In genomic region chr1:37401687-37402086, GRCm38 (mm10) we compare ENCODE assay signal across 8 mouse cellular contexts. TPM values are rescaled to one million over a fixed set of nuclear protein-coding genes. Genes with fewer than 3 reads are reported as not detected.
DNase-seq lines count a peak whose midpoint lies in the region; ATAC-seq and TF ChIP-seq lines count a peak whose summit lies in the region.

No protein-coding gene starts in this region.

- peak; percentile 80 for TF ChIP-seq RAD21 in CH12.LX (IDR thresholded peaks at IDR 0.05; ENCODE audit: low read depth, low read length)

- ATAC-seq in forebrain, embryonic 16.5 days, result no peak
- no peak for ATAC-seq in lung, embryonic 14.5 days (ENCODE audit: insufficient read depth)

- H3K4me2 ChIP-seq in forebrain, embryonic 16.5 days (ENCODE audit: low read length), result no peak overlapping the region
- no peak overlapping the region for H3K4me2 ChIP-seq in CH12.LX (ENCODE audit: insufficient read depth, low read depth, poor library complexity, severe bottlenecking)
- no peak overlapping the region for H3K4me2 ChIP-seq in lung, embryonic 14.5 days

- WGBS in forebrain, embryonic 10.5 days, result 59% methylated on average over 4 of the region's 4 CpGs
- WGBS in forebrain, embryonic 16.5 days, result 60% methylated on average over 4 of the region's 4 CpGs
- WGBS in lung, embryonic 14.5 days, result 50% methylated on average over 4 of the region's 4 CpGs
- WGBS in small intestine, adult 2 months, result 64% methylated on average over 4 of the region's 4 CpGs

- no peaks in the 10 kb centered on the region for H3K27me3 ChIP-seq in forebrain, embryonic 10.5 days (ENCODE audit: poor library complexity, severe bottlenecking)
- H3K27me3 ChIP-seq in forebrain, embryonic 16.5 days (replicated peaks; ENCODE audit: control insufficient read depth, insufficient read depth, low read length), result no peaks in the 10 kb centered on the region
- no peaks in the 10 kb centered on the region for H3K27me3 ChIP-seq in CH12.LX (replicated peaks)
- no peaks in the 10 kb centered on the region for H3K27me3 ChIP-seq in lung, embryonic 14.5 days (ENCODE audit: insufficient read depth, low read length)
- no peaks in the 10 kb centered on the region for H3K27me3 ChIP-seq in small intestine, adult 2 months (ENCODE audit: control insufficient read depth, insufficient read depth, low read length)

- no peak for TF ChIP-seq EP300 in CH12.LX (IDR thresholded peaks at IDR 0.05; ENCODE audit: low read length)

- H3K4me1 ChIP-seq in forebrain, embryonic 10.5 days, result peaks cover 3% of the 10 kb centered on the region; the same call in 1 of the 2 replicates
- no peaks in the 10 kb centered on the region for H3K4me1 ChIP-seq in forebrain, embryonic 16.5 days (replicated peaks; ENCODE audit: control insufficient read depth, insufficient read depth, low read length)
- peaks cover 9 to 26% of the 10 kb centered on the region in 2 experiments for H3K4me1 ChIP-seq in CH12.LX (ENCODE audit: control insufficient read depth in 1 of 2, insufficient read depth in 2 of 2)
- peaks cover 5% of the 10 kb centered on the region for H3K4me1 ChIP-seq in lung, embryonic 14.5 days (ENCODE audit: insufficient read depth)
- peaks cover 3% of the 10 kb centered on the region; the same call in 1 of the 2 replicates for H3K4me1 ChIP-seq in small intestine, adult 2 months (ENCODE audit: control insufficient read depth, insufficient read depth, insufficient read length, low read length)

- H3K27ac ChIP-seq in forebrain, embryonic 10.5 days, result no peak overlapping the region
- H3K27ac ChIP-seq in forebrain, embryonic 16.5 days (ENCODE audit: low read length), result no peak overlapping the region
- H3K27ac ChIP-seq in CH12.LX (ENCODE audit: insufficient read depth, low read depth), result no peak overlapping the region
- no peak overlapping the region for H3K27ac ChIP-seq in lung, embryonic 14.5 days (ENCODE audit: low read depth)
- no peak overlapping the region for H3K27ac ChIP-seq in small intestine, adult 2 months (ENCODE audit: insufficient read depth, low read depth, low read length)

- H3K4me3 ChIP-seq in forebrain, embryonic 10.5 days, result no peak overlapping the region
- no peak overlapping the region for H3K4me3 ChIP-seq in forebrain, embryonic 16.5 days (replicated peaks; ENCODE audit: low read length)
- H3K4me3 ChIP-seq in CH12.LX (replicated peaks in 1 of 3; ENCODE audit: low read depth in 2 of 3, low read length in 2 of 3, poor library complexity in 1 of 3), result no peak overlapping the region
- H3K4me3 ChIP-seq in lung, embryonic 14.5 days (ENCODE audit: low read depth, low read length), result no peak overlapping the region
- H3K4me3 ChIP-seq in small intestine, adult 2 months (ENCODE audit: low read depth, low read length), result no peak overlapping the region

- TF ChIP-seq POLR2A in CH12.LX (IDR thresholded peaks at IDR 0.05; ENCODE audit: low read depth, low read length), result no peak
- no peak for TF ChIP-seq POLR2A in brain, embryonic 14.5 days (IDR thresholded peaks at IDR 0.05; ENCODE audit: borderline replicate concordance, extremely low read depth, insufficient read depth, insufficient read length, poor library complexity, severe bottlenecking)
- TF ChIP-seq POLR2A in small intestine, adult 2 months (IDR thresholded peaks at IDR 0.05; ENCODE audit: low read depth, low read length), result no peak

- no peak overlapping the region for H3K9ac ChIP-seq in forebrain, embryonic 16.5 days (replicated peaks; ENCODE audit: low read depth, low read length)
- H3K9ac ChIP-seq in CH12.LX (ENCODE audit: insufficient read depth, low read depth), result no peak overlapping the region
- H3K9ac ChIP-seq in lung, embryonic 14.5 days, result no peak overlapping the region

- H3K79me2 ChIP-seq in CH12.LX (replicated peaks; ENCODE audit: control insufficient read depth, extremely low read depth, insufficient read depth, poor library complexity, severe bottlenecking), result no peaks in the 10 kb centered on the region

- dilution Hi-C loops in CH12.LX (cut with MboI; ENCODE audit: extremely low pct_ligation_motif_present, extremely low pct_unique_long_range_greater_than_20kb, low sequenced_read_pairs), result no loop called here

- in situ Hi-C loops in CH12.LX (cut with MboI; ENCODE audit: low pct_ligation_motif_present, low pct_unique_long_range_greater_than_20kb, low sequenced_read_pairs), result loop anchor here (5.0 kb wide), 1 partner anchor 129 kb away; no protein-coding TSS in a partner anchor

- DNase-seq in forebrain, embryonic 10.5 days (ENCODE audit: extremely low spot score, low spot score), result peak; percentile 45
- DNase-seq in CH12.LX (ENCODE audit: extremely low read depth), result peak; percentile 80
- peak; percentile 69 for DNase-seq in brain, embryonic 14.5 days (ENCODE audit: low read depth)
- peak; percentile 69 for DNase-seq in forelimb bud, embryonic 11.5 days (ENCODE audit: low read depth, low spot score)
- peak; percentile 66 to 73 for DNase-seq in kidney, postnatal 25 days
- peak; percentile 77 for DNase-seq in lung, embryonic 14.5 days

- H3K36me3 ChIP-seq in forebrain, embryonic 10.5 days (replicated peaks), result no peaks in the 10 kb centered on the region
- H3K36me3 ChIP-seq in forebrain, embryonic 16.5 days (ENCODE audit: control insufficient read depth, insufficient read depth), result peaks cover 4% of the 10 kb centered on the region
- peaks cover 10 to 52% of the 10 kb centered on the region in 2 experiments for H3K36me3 ChIP-seq in CH12.LX (replicated peaks in 1 of 2; ENCODE audit: control insufficient read depth in 1 of 2, insufficient read depth in 1 of 2, low read length in 1 of 2)
- H3K36me3 ChIP-seq in lung, embryonic 14.5 days (ENCODE audit: insufficient read depth), result no peaks in the 10 kb centered on the region
- H3K36me3 ChIP-seq in small intestine, adult 2 months (ENCODE audit: control insufficient read depth, insufficient read depth, low read length), result peaks cover 52% of the 10 kb centered on the region

- peak; percentile 69 to 87 for TF ChIP-seq CTCF in CH12.LX (conservative IDR thresholded peaks at IDR 0.05 in 1 of 2, IDR thresholded peaks at IDR 0.05 in 1 of 2; ENCODE audit: low read depth in 2 of 2, low read length in 2 of 2)
- peak; percentile 78 for TF ChIP-seq CTCF in brain, embryonic 14.5 days (IDR thresholded peaks at IDR 0.05; ENCODE audit: borderline replicate concordance, extremely low read depth, insufficient read depth, insufficient read length)
- TF ChIP-seq CTCF in lung, embryonic 14.5 days (IDR thresholded peaks at IDR 0.05; ENCODE audit: low read depth), result peak; percentile 82
- TF ChIP-seq CTCF in small intestine, adult 2 months (IDR thresholded peaks at IDR 0.05; ENCODE audit: extremely low read depth, insufficient read length, insufficient replicate concordance, low read depth, low read length), result peak; percentile 81; the same call in 1 of the 2 replicates

- no peaks in the 10 kb centered on the region for H3K9me3 ChIP-seq in forebrain, embryonic 10.5 days
- H3K9me3 ChIP-seq in forebrain, embryonic 16.5 days (ENCODE audit: control insufficient read depth, low read length), result no peaks in the 10 kb centered on the region
- no peaks in the 10 kb centered on the region for H3K9me3 ChIP-seq in CH12.LX (replicated peaks; ENCODE audit: low read length)
- H3K9me3 ChIP-seq in lung, embryonic 14.5 days (ENCODE audit: low read depth, low read length), result no peaks in the 10 kb centered on the region

TF ChIP-seq in CH12.LX, 34 proteins besides CTCF, POLR2A, EP300 and RAD21 (continues in another document):
- no peak for TF ChIP-seq ZMIZ1 (IDR thresholded peaks at IDR 0.05; ENCODE audit: low read depth, low read length)
- no peak for TF ChIP-seq MXI1 (IDR thresholded peaks at IDR 0.05; ENCODE audit: low read depth, low read length)
- TF ChIP-seq TCF12 (IDR thresholded peaks at IDR 0.05; ENCODE audit: low read depth, low read length), result no peak
- no peak for TF ChIP-seq E2F4 (IDR thresholded peaks at IDR 0.05; ENCODE audit: insufficient replicate concordance, low read depth, low read length)
- TF ChIP-seq CHD1 (IDR thresholded peaks at IDR 0.05; ENCODE audit: low read depth, low read length), result no peak
- no peak for TF ChIP-seq JUND (conservative IDR thresholded peaks at IDR 0.05; ENCODE audit: low read depth, low read length)
- no peak for TF ChIP-seq MAZ (IDR thresholded peaks at IDR 0.05; ENCODE audit: low read depth, low read length)
- no peak for TF ChIP-seq ZKSCAN1 (IDR thresholded peaks at IDR 0.05; ENCODE audit: borderline replicate concordance, low read depth, low read length)
- TF ChIP-seq USF2 (conservative IDR thresholded peaks at IDR 0.05; ENCODE audit: low read depth, low read length), result no peak
- TF ChIP-seq MAFK (IDR thresholded peaks at IDR 0.05; ENCODE audit: insufficient replicate concordance, low read length), result peak; percentile 87
- TF ChIP-seq SMC3 (IDR thresholded peaks at IDR 0.05; ENCODE audit: low read depth, low read length), result peak; percentile 96
- TF ChIP-seq CHD2 (IDR thresholded peaks at IDR 0.05; ENCODE audit: low read length), result no peak
- no peak for TF ChIP-seq USF1 (IDR thresholded peaks at IDR 0.05; ENCODE audit: low read depth, low read length)
- no peak for TF ChIP-seq IRF4 (IDR thresholded peaks at IDR 0.05; ENCODE audit: low read depth, low read length)
- no peak for TF ChIP-seq GABPA (IDR thresholded peaks at IDR 0.05; ENCODE audit: insufficient replicate concordance, low read depth, low read length)
- TF ChIP-seq MYC (IDR thresholded peaks at IDR 0.05; ENCODE audit: low read depth, low read length), result peak; percentile 71
- no peak for TF ChIP-seq UBTF (IDR thresholded peaks at IDR 0.05; ENCODE audit: low read depth, low read length)

RNA-seq across cellular contexts. Expression of gene Coa5, which starts 28.2 kb away (rescaled TPM):
- polyA plus RNA-seq in forebrain, embryonic 10.5 days (2016; fragmentation: Nextera tagmentation; extraction: Ambion mirVana), result 62.4 and 64.3 TPM in 2 replicates
- 60.6 and 64.1 TPM in 2 replicates for polyA plus RNA-seq in forebrain, embryonic 16.5 days (2015; fragmentation: Nextera tagmentation; extraction: Ambion mirVana)
- total RNA-seq in CH12.LX (2012; rRNA removed), result 43.8 and 49.7 TPM in 2 replicates
- 61.4 and 62.8 TPM in 2 replicates for total RNA-seq in CH12.LX (2014; rRNA removed)
- 69.8 and 79.8 TPM in 2 replicates for polyA plus RNA-seq in CH12.LX (2012; ENCODE audit: insufficient read length, low read depth)
- 50.0 and 59.8 TPM in 2 replicates for polyA plus RNA-seq in brain, embryonic 14.5 days (2012; rRNA removed)
- polyA plus RNA-seq in lung, embryonic 14.5 days (2014; fragmentation: Nextera tagmentation; extraction: Ambion mirVana), result 49.5 and 51.6 TPM in 2 replicates
- 18.6 and 30.0 TPM in 2 replicates for polyA plus RNA-seq in small intestine, adult 2 months (2012; rRNA removed)

RNA-seq across cellular contexts. Expression of gene Unc50, which starts 28.3 kb away (rescaled TPM):
- 113 and 122 TPM in 2 replicates for polyA plus RNA-seq in forebrain, embryonic 10.5 days (2016; fragmentation: Nextera tagmentation; extraction: Ambion mirVana)
- 121 and 136 TPM in 2 replicates for polyA plus RNA-seq in forebrain, embryonic 16.5 days (2015; fragmentation: Nextera tagmentation; extraction: Ambion mirVana)
- total RNA-seq in CH12.LX (2012; rRNA removed) (56.6 and 58.5 TPM in 2 replicates), CH12.LX (2014; rRNA removed) (75.5 and 76.3 TPM in 2 replicates)
- 39.9 and 41.8 TPM in 2 replicates for polyA plus RNA-seq in CH12.LX (2012; ENCODE audit: insufficient read length, low read depth)
- 76.7 and 112 TPM in 2 replicates for polyA plus RNA-seq in brain, embryonic 14.5 days (2012; rRNA removed)
- polyA plus RNA-seq in lung, embryonic 14.5 days (2014; fragmentation: Nextera tagmentation; extraction: Ambion mirVana), result 129 and 135 TPM in 2 replicates
- 15.6 and 36.6 TPM in 2 replicates for polyA plus RNA-seq in small intestine, adult 2 months (2012; rRNA removed)
